Mouse (Mus musculus): Measurements from ENCODE around the gene Ccl1.

Gene Ccl1

GRCm38 (mm10) chr11:82305590-82305989 is at the start of gene Ccl1:
Gene Ccl1, minus strand, starts transcription at chr11:82305690.
- no peak for DNase-seq (ENCODE audit: low spot score in 2 of 2)

DNA sequence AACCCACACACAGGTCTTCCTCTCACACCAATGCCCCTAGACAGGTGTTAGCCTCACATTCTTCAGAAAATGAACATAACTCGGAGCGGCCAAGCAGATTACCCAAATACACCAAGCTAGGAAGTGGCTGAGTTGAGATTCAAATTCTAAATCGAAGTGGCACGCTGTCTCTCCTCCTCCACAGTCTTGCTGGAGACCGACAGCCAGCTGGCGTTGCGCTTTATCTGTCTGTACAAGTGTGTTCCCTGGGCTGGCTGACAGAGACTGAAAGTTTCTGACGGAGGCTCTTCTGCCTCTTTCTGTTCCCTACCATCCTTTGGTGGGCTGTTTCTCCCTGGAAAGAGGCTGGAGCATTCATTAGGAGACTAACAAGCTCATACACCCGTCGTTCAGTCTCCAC is 45.5 kb upstream of the Ccl1 start:
- DNase-seq (ENCODE audit: low spot score in 2 of 2) = no peak

- DNase-seq (ENCODE audit: low spot score in 2 of 2) = no peak
Measured at GRCm38 (mm10) chr11:82340900-82341299, 35.4 kb upstream of the Ccl1 start.

DNA sequence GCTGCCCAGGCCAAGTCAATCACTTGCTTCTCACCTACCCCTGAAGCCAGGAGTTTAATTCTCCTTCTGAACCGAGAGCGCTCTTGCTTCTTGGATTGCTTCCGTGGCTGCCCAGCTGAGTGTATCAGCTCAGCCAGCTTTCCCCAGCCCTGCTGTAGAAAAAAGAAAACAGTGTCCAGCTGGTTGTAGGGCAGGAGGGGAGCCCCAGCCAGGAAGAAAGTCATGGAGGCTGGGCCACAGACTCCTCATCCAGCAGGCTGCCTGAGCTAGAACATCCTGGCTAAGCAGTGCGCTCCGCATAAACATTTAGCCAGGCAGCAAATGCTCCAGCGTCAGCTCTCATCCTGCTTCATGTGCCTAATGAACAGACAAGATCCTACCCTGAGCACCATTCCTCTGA is 34.9 kb upstream of the Ccl1 start:
- no peak for DNase-seq (ENCODE audit: low spot score in 2 of 2)

DNA sequence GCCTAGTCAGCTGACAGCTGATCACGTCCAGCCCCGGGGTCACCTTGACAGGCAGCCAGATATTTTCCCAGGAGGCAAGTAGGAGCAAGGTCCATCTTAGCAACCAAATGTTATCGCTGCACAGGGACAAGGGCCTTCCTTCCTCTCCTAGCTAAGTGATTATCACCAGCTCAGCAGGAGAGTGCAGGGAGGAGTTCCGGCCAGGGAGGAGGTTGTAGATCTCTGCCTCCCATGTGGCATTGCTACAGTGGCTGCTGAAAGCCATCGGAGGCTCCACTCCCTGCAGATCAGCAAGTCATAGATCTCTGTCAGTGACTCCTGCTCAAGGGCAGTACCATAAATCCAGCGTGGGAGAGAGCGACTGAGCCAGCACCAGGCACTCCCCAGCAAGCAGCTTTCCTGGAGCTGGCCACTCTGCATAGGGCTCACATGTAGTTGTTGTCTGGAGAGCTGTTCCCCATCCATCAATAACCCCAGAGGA is 34.5 kb upstream of the Ccl1 start:
- no peak for DNase-seq (ENCODE audit: low spot score in 2 of 2)

DNA sequence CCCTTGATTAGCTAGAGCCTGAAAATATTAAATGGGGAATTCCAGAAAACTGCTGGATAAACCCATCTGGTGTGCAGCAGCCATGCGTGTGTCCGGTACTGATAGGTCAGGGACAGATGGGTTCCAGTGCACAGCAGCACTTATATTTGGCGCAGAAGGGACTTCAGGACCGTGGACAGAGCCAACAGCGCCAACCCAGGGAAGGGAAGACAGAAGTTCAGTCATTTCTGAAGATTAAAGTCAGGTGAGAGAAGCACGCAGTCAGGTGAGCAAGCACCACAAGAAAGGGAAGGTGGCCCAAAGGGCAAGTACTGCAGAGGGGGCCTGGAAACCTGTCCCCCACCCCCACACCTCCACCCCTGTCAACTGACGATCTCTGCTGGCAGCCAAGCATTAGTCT is 7.7 kb upstream of the Ccl1 start:
- no peak for DNase-seq (ENCODE audit: low spot score in 2 of 2)

- DNase-seq (ENCODE audit: low spot score in 2 of 2) = peak in 1 of 2 experiments; percentile 42
Measured at GRCm38 (mm10) chr11:82310336-82311045, 5.0 kb upstream of the Ccl1 start.

DNA sequence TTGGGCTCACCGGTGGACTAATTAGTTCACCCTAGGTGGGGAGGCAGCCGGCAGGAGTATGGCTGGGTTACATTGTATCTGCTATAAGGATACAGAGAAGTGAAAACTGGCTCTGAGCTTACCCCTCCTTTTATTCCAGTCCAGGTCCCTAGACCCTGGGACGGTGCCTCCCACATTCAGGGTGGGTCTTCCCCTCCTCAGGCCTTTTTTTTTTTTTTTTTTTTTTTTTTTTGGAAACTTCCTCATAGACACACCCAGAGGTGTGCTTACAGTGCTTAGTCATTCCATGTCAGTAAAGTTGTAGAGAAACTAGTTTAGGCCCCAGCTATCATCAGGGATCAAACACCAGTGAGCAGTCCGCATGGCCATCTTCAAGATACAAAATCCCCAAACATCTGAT is 7.6 kb downstream of the Ccl1 start:
- no peak for DNase-seq (ENCODE audit: low spot score in 2 of 2)

DNA sequence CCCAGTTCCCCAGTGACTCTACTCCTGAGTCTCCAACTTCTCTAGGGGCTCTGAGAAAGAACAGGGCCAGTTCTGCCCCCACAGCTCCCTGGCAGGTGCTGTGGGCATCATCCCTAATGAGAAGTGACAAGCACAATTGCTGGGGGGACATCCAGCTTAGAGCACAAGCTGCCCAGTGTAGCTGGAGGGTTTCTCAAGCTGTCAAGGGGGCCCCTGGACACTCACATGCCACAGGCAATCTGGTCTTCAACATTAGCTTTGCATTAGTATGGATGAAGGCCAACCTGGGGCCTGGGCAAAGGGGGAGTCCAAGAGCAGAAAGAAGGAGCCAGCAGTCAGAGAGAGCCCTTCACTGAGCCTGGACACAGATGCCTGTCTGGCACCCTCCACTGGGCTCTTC is 14.6 kb downstream of the Ccl1 start:
- DNase-seq (ENCODE audit: low spot score in 2 of 2) = peak in 1 of 2 experiments; percentile 62

DNA sequence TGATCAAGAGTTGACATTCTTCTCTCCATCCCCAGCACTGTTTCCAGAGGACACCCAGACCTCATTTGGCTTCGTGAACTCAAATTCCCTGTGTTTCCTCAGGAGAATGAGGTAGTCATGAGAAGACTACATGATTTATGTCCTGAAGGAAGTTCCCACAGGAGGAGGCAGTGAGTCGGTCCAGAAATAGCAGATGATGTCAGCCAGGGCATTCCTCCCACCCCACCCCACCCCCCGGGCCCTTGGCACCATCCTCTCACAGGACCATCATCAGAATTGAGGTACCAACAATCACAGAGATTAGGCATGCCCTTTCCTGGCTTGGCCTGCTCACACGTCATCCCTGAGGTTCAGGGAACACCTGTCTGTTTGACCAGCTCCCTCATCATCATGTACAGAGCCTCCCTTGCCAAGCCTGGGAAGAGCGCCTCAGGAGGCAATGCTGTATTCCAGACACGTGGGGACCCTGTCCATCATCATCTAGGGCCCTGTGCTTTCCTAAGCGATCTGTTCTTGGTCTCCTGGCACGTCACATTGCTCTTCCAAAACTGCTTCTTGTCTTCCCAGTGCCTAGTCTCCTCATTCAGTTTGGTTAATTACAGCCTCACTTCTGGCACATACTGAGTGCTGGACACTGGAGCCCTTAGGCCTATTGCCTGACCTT is 31.2 kb downstream of the Ccl1 start:
- DNase-seq (ENCODE audit: low spot score in 2 of 2) = no peak

GRCm38 (mm10) chr11:82259131-82259530 is 46.4 kb downstream of the Ccl1 start:
- no peak for DNase-seq (ENCODE audit: low spot score in 2 of 2)

DNA sequence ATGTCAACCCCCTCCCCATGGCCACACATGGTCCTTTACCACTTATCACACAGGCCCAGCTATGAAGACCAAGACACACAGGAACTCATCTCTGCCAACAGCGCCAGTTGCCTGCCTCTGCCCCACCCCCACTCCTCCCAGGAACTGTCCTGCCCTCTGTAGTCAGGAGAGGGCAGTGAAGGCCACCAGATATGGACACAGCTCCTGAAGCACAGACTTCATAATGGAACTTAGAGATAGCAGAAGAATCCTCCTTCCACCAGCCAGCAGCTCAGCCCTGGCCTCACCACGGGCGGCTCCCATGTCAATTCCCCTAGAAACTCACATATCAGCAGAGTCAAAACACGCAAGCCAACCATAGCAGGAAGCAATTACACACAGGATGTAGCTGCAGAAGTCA is 49.9 kb downstream of the Ccl1 start:
- DNase-seq (ENCODE audit: low spot score in 2 of 2) = peak; percentile 74 to 85

DNA sequence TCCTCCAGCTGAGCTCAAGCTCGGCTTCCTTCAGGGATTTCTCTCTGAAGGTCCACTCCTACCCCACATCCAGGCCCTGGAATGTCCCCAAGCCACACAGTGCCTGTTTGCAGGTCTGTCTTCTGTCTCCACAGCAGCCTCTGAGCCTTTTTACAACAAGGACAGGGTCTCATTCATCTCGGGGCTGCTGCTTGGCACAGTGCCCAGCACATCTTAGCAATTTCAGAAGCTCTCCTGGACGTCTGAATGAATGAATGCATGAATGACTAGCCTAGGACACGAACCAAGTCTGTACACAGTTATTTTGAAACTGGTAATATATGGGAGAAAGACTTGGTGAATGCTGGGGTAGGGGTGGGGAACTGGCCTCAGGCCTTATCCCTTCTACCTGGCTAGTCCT is 52.1 kb downstream of the Ccl1 start:
- no peak for DNase-seq (ENCODE audit: low spot score in 2 of 2)

- DNase-seq (ENCODE audit: low spot score in 2 of 2) = no peak
Measured at GRCm38 (mm10) chr11:82251251-82251650, 54.2 kb downstream of the Ccl1 start.

GRCm38 (mm10) chr11:82249945-82250344 is 55.5 kb downstream of the Ccl1 start:
- DNase-seq (ENCODE audit: low spot score in 2 of 2) = peak in 1 of 2 experiments; percentile 22

GRCm38 (mm10) chr11:82237439-82237838 is 68.1 kb downstream of the Ccl1 start:
- DNase-seq (ENCODE audit: low spot score in 2 of 2) = no peak

- DNase-seq (ENCODE audit: low spot score in 2 of 2) = peak in 1 of 2 experiments; percentile 35
Measured at GRCm38 (mm10) chr11:82235551-82236207, 69.8 kb downstream of the Ccl1 start.

GRCm38 (mm10) chr11:82233991-82234390 is 71.5 kb downstream of the Ccl1 start:
- DNase-seq (ENCODE audit: low spot score in 2 of 2) = peak in 1 of 2 experiments; percentile 25

- DNase-seq (ENCODE audit: low spot score in 2 of 2) = no peak
Measured at GRCm38 (mm10) chr11:82226976-82227375, 78.5 kb downstream of the Ccl1 start.

GRCm38 (mm10) chr11:82225936-82226335 is 79.6 kb downstream of the Ccl1 start:
- no peak for DNase-seq (ENCODE audit: low spot score in 2 of 2)

DNA sequence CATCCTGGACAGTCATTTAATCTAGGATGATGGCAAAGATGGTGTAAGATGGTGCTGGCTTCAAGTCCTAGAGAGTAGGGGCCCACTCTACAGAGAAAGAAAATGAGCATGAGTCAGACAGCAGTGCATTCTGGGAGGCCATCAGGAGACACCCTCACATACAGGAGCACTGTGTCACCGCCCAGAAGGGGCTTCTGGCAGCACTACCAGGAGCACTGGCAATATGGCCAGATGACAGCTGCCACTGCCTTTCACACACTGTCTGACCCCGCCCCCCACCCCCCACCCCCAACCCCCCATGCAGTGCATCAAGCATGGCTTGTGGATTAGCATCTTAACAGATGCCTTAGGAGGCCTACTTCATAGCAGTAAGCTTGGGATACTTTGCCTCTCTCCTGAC is 89.0 kb downstream of the Ccl1 start:
- no peak for DNase-seq (ENCODE audit: low spot score in 2 of 2)

DNA sequence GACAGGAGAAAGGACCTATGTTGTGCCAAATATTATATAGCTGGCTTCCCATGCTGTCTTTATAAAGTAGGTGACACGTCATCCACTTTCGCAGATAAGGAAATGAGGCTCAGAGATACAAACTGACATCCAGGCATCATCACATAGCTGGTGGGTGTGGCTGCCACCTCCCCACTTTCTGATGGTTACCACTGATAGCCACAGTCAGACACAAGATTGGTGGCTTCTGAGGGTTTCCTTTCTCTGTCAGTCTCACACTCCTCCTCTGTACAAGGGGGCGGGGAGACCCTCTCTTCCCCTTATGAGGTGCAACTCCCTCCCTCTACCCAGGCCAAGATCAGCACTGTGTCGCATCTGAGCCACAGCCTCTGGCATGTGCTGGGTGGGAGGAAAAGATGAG is 91.1 kb downstream of the Ccl1 start:
- no peak for DNase-seq (ENCODE audit: low spot score in 2 of 2)

Data from cerebellum, postnatal 4 days (tissue).